Mouse (Mus musculus): ENCODE results near the gene Tubd1. TPM values are rescaled to one million over a fixed set of nuclear protein-coding genes. Genes with fewer than 3 reads are reported as not detected.
"Not testable (repeated sequence)": the region's sequence is repeated elsewhere in the genome, so short reads cannot be mapped to it uniquely, and the experiment has no call there.

Gene Tubd1
- polyA plus RNA-seq (2015; fragmentation: Nextera tagmentation; extraction: Ambion mirVana) = 6.4 and 7.8 TPM in 2 replicates

DNA sequence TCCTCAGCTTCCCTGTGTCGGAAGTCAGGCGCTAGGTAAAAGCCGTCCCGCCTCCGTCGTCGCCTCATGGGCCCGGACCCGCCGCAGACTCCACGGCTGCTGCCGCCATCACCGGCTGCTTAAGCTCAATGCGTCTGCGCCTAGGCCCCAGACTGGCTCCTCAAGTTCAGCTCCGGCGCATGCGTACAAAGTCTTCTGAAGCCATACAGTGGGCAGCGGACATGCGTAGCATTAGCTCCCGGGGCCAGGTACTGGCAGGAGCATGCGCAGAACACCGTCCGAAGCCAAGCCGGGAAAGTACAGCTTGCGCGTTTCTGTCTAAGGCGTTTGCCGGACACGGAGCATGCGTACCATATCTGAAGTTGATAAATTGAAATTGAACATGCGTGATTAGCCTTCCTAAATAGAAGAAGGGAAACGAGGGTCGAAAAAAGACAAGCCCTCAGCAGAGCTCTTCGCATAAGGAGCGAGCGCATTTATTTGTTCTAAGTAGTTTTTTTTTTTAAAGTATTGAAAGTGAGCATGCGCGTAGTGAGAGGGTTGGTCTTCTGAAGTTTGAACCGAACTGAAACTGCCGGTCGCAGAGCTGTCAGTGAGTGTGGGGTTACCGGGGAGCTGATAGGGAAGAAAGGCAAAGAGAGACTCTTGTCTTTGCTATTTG, at the start of gene Tubd1, which contains the start of gene Rps6kb1:
TSS of gene Tubd1 (plus strand) at position 353 of the 661 bp plus-strand sequence.
TSS of gene Rps6kb1 (minus strand) at position 167 of the 661 bp plus-strand sequence.
- peak; percentile 98 for ATAC-seq (ENCODE audit: low FRiP score, low read depth)
- no peaks in the 10 kb centered on the region for H3K9me3 ChIP-seq
- peak within 1 kb of the TSS; percentile 89 for H3K27ac ChIP-seq (replicated peaks)
- peaks cover 3% of the 10 kb centered on the region for H3K36me3 ChIP-seq
- H3K27me3 ChIP-seq = no peaks in the 10 kb centered on the region
- peak within 1 kb of the TSS; percentile 74 for H3K9ac ChIP-seq
- WGBS = under 1% methylated on average over 43 of the region's 43 CpGs
- H3K4me3 ChIP-seq = peak within 1 kb of the TSS; percentile 65
- H3K4me1 ChIP-seq (replicated peaks) = peaks cover 31% of the 10 kb centered on the region
- peak within 1 kb of the TSS; percentile 78 for H3K4me2 ChIP-seq

DNA sequence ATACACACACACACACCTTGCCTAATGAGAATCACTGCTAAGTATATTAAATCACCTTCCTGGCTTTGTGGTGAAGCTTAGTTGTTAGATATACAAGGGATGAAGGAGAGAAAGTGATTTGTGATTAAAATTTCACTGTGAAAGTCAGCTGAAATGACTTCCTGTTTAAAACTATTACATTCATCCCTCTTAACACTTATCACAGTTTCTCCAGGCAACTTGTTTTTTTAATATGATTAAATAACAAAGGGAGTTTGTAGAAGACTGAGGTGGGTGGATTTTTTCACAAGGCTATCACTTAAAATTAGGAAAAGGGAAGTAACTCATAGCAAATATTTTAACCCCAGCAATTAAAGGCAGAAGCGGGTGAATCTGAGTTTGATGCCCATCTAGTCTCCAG, 47.4 kb upstream of the Tubd1 start:
- Histone ChIP-seq H3K36me3 (peaks cover 33% of the 10 kb centered on the region), H3K27me3 (no peaks in the 10 kb centered on the region), H3K4me1 (replicated peaks) (no peaks in the 10 kb centered on the region), H3K27ac (replicated peaks) (no peak overlapping the region), H3K4me3 (no peak overlapping the region), H3K4me2 (no peak overlapping the region), H3K9ac (no peak overlapping the region), H3K9me3 (no peaks in the 10 kb centered on the region)
- 95% methylated on average over 1 of the region's 1 CpGs for WGBS
- no peak for ATAC-seq (ENCODE audit: low FRiP score, low read depth)

DNA sequence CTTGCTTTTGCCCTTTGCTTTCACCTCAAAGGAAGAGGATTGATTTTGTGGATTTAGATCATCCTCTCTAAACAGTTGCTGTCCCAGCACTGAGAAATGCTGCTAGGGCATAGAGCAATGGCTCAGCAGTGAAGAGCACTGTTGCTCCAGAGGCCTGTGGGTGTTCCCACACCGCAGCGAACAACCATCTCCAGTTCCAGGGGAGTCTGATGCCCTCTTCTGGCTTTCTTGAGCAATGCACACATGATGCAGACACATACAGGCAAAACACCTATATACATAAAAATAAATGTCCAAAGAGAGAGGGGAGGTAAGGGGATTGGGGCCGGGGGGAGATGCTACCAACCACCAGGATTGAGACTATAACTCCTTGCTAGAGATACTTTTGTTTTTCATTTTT, 46.9 kb upstream of the Tubd1 start:
- no peaks in the 10 kb centered on the region for H3K4me1 ChIP-seq (replicated peaks)
- WGBS = 74% methylated on average over 3 of the region's 3 CpGs
- H3K4me2 ChIP-seq = no peak overlapping the region
- H3K36me3 ChIP-seq = peaks cover 38% of the 10 kb centered on the region
- H3K27me3 ChIP-seq = no peaks in the 10 kb centered on the region
- H3K9me3 ChIP-seq = no peaks in the 10 kb centered on the region
- no peak overlapping the region for H3K9ac ChIP-seq
- H3K27ac ChIP-seq (replicated peaks) = no peak overlapping the region
- H3K4me3 ChIP-seq = no peak overlapping the region
- ATAC-seq (ENCODE audit: low FRiP score, low read depth) = no peak

DNA sequence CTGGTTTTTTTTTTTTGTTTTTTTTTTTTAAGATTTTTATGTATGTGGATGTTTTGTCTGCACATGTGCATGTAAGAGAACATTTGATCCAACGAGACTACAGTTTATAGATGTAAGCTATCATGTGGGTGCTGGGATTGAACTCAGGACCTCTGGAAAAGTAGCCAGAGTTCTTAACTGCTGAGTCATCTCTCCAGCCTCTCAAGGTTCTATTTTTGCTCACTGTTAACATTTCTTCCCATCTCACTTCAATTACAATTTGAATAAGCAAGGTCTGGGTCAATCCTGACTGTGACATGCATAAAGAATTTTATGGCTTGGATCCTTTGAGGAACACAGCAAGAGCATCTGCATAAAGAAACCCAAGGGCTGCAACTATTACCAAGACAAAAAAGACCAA, 44.0 kb upstream of the Tubd1 start:
- Histone ChIP-seq H3K27ac (replicated peaks) (no peak overlapping the region), H3K4me3 (no peak overlapping the region), H3K36me3 (peaks cover 54% of the 10 kb centered on the region), H3K9ac (no peak overlapping the region), H3K4me2 (no peak overlapping the region), H3K9me3 (no peaks in the 10 kb centered on the region), H3K4me1 (replicated peaks) (no peaks in the 10 kb centered on the region), H3K27me3 (no peaks in the 10 kb centered on the region)
- ATAC-seq (ENCODE audit: low FRiP score, low read depth) = no peak
- WGBS = 63% methylated on average over 1 of the region's 1 CpGs

DNA sequence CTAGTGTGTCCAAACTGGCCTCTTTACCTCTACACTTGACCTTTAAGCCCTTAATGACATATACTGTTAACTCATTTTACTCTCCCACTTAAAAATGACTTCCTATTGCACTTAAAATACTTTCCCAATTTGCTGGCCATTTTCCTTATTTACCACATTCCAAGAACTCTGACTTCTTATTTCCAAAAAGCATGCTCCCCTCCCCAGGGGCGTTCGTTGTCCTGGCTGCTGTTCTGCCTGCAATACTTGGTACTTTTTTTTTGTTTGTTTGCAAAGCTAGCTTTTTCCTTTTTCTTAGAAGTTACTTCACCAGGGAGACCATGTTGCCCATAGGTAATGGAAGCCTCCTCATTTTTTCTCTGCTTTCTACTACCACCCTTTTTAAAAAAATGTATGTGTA, 41.7 kb upstream of the Tubd1 start:
- H3K27ac ChIP-seq (replicated peaks) = no peak overlapping the region
- H3K4me2 ChIP-seq = no peak overlapping the region
- no peak overlapping the region for H3K9ac ChIP-seq
- no peaks in the 10 kb centered on the region for H3K27me3 ChIP-seq
- peaks cover 61% of the 10 kb centered on the region for H3K36me3 ChIP-seq
- no peak for ATAC-seq (ENCODE audit: low FRiP score, low read depth)
- no peak overlapping the region for H3K4me3 ChIP-seq
- H3K9me3 ChIP-seq = no peaks in the 10 kb centered on the region
- no peaks in the 10 kb centered on the region for H3K4me1 ChIP-seq (replicated peaks)
- 100% methylated on average over 2 of the region's 2 CpGs for WGBS

DNA sequence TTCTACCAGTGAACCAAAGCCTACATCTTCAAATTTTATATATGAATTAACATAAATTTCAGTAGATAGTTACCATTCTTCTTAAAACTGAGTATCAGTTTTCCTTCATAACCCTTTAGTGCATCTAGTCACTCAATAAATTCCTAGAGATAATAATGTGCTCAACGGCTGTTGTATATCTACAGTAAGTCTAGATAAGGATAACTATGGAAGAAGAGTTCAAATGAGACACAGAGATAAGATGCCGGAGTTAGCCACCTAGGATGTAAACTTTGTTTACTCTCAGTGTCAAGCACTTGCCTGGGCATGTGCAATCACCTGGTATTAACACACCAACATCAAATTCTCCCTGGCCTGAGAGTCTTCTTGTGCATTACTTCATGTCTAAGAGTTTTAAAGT, 37.5 kb upstream of the Tubd1 start:
- Histone ChIP-seq H3K4me1 (replicated peaks) (no peaks in the 10 kb centered on the region), H3K36me3 (peaks cover 81% of the 10 kb centered on the region), H3K27me3 (no peaks in the 10 kb centered on the region), H3K9me3 (no peaks in the 10 kb centered on the region), H3K4me2 (no peak overlapping the region), H3K4me3 (no peak overlapping the region), H3K9ac (no peak overlapping the region), H3K27ac (replicated peaks) (no peak overlapping the region)
- ATAC-seq (ENCODE audit: low FRiP score, low read depth) = no peak
- WGBS = 94% methylated on average over 2 of the region's 2 CpGs

DNA sequence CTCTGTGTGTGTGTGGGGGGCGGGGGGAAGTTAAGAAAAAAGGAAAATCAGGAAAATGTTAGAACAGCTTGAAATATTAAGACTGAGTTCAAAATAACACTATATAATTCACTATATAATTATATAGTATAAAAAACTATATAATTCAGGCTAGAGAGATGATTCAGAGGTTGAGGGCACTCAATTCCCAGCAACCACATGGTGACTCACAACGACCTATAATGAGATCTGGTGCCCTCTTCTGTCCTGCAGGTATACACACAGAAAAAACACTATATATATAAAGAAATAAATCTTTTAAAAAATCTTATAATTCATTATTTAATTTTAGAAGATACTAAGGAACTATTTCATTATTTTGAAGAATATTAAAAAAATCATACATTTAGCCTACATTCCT, 36.8 kb upstream of the Tubd1 start:
- no peaks in the 10 kb centered on the region for H3K27me3 ChIP-seq
- ATAC-seq (ENCODE audit: low FRiP score, low read depth) = no peak
- no peak overlapping the region for H3K9ac ChIP-seq
- H3K4me1 ChIP-seq (replicated peaks) = no peaks in the 10 kb centered on the region
- no peaks in the 10 kb centered on the region for H3K9me3 ChIP-seq
- WGBS = 89% methylated on average over 2 of the region's 2 CpGs
- H3K36me3 ChIP-seq = peaks cover 79% of the 10 kb centered on the region
- no peak overlapping the region for H3K4me2 ChIP-seq
- no peak overlapping the region for H3K4me3 ChIP-seq
- no peak overlapping the region for H3K27ac ChIP-seq (replicated peaks)

DNA sequence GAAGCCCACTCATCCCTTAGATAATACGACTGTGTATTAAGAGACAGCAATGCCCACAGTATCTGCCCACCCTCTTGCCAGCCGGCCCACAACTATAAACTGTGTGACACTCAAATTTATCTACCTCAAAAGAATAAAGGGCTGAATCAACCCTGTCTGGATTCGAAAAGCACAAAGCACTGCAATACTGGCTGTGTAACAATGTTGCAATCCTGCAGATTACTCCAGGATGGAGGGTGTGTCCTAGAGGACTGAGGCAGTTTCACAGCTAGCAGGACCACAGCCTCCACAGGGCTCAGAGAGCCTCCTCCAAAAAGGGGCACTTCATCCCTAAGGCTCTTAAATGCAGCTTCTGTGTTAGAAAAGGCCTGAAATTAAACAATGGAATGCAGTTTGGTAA, 28.2 kb upstream of the Tubd1 start:
- H3K27me3 ChIP-seq = no peaks in the 10 kb centered on the region
- H3K4me2 ChIP-seq = no peak overlapping the region
- ATAC-seq (ENCODE audit: low FRiP score, low read depth) = no peak
- no peaks in the 10 kb centered on the region for H3K4me1 ChIP-seq (replicated peaks)
- 87% methylated on average over 3 of the region's 3 CpGs for WGBS
- no peak overlapping the region for H3K4me3 ChIP-seq
- no peaks in the 10 kb centered on the region for H3K9me3 ChIP-seq
- H3K27ac ChIP-seq (replicated peaks) = no peak overlapping the region
- H3K9ac ChIP-seq = no peak overlapping the region
- peaks cover 71% of the 10 kb centered on the region for H3K36me3 ChIP-seq

DNA sequence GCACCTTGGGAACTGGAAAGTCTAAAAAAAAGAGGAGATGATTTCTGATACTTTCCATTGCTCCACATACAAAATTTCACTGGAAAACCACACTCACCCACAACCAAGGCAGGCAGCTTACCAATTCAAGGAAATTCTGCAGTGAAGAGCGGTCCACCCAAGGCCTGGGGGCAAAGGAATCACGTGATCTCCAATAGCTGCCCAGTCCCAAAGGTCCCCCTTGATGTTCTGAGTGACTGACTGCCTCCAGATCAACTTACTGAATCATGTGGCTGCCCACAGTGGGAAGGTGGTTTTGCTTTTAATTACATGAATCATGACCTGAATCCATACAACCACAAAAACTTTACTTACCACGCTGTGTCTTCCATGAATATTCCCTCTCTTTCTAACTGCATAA, 27.6 kb upstream of the Tubd1 start:
- no peak overlapping the region for H3K27ac ChIP-seq (replicated peaks)
- H3K9me3 ChIP-seq = no peaks in the 10 kb centered on the region
- H3K27me3 ChIP-seq = no peaks in the 10 kb centered on the region
- peaks cover 69% of the 10 kb centered on the region for H3K36me3 ChIP-seq
- 92% methylated on average over 3 of the region's 3 CpGs for WGBS
- no peaks in the 10 kb centered on the region for H3K4me1 ChIP-seq (replicated peaks)
- H3K4me2 ChIP-seq = no peak overlapping the region
- no peak overlapping the region for H3K9ac ChIP-seq
- H3K4me3 ChIP-seq = no peak overlapping the region
- no peak for ATAC-seq (ENCODE audit: low FRiP score, low read depth)

DNA sequence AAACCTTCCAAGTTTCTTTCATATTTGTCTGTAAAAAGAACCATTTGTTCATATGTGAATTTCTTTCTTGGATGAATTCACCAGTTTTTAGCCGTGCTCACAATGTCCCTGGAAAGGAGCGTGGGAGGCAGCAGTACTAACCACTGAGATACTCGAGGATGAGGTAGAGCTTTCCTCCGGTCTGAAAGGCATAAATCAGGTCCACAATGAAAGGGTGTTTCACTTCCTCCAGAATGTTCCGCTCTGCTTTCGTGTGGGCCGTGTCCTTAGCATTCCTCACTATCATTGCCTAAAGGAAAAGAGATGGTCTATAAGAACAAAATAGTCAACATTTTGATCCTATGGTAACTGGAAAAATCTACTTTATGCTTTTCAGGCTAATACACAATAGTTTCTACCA, 25.0 kb upstream of the Tubd1 start:
- Histone ChIP-seq H3K4me1 (replicated peaks) (no peaks in the 10 kb centered on the region), H3K4me3 (no peak overlapping the region), H3K9ac (no peak overlapping the region), H3K9me3 (no peaks in the 10 kb centered on the region), H3K27me3 (no peaks in the 10 kb centered on the region), H3K27ac (replicated peaks) (no peak overlapping the region), H3K4me2 (no peak overlapping the region), H3K36me3 (peaks cover 71% of the 10 kb centered on the region)
- ATAC-seq (ENCODE audit: low FRiP score, low read depth) = no peak
- WGBS = 89% methylated on average over 7 of the region's 7 CpGs

DNA sequence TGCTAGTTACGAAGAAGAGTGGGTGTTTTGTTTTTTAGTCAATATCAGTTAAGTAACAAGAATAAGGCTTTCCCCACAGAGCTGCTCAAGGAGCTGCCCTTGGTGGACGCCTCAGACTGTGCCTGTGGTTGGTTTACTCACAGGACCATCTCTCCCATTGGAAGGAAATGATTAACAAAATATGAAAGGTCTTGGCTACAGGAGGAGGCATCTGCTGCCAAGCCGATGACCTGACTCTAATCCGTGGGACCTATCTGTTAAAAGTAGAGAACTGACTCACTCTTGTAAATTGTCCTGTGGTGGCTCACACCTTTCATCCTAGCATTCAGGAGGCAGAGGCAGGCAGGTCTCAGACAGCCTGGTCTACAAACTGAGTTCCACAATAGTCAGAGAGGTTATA, 17.3 kb upstream of the Tubd1 start:
- H3K9ac ChIP-seq = no peak overlapping the region
- peaks cover 56% of the 10 kb centered on the region for H3K36me3 ChIP-seq
- H3K4me2 ChIP-seq = no peak overlapping the region
- no peaks in the 10 kb centered on the region for H3K4me1 ChIP-seq (replicated peaks)
- ATAC-seq (ENCODE audit: low FRiP score, low read depth) = no peak
- no peak overlapping the region for H3K27ac ChIP-seq (replicated peaks)
- 93% methylated on average over 4 of the region's 4 CpGs for WGBS
- H3K27me3 ChIP-seq = no peaks in the 10 kb centered on the region
- no peak overlapping the region for H3K4me3 ChIP-seq
- H3K9me3 ChIP-seq = no peaks in the 10 kb centered on the region

DNA sequence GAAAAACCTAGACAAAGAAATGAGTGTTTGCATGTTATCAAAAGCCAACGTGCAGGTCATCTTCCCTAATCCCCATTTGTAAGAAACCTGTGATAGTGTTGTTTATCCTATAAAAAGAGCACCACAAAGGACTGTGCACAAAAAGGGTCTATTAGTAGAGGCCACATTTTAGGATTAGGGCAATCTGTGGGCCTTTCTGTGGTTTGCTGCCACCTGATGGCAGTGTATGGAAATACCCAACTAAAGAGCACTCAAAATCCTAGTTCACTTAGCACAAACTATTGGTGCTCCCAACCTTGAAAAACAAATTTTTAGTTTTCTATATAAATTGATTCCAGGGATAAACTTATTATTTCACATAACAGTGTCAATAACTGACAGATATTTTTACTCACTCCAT, 12.0 kb upstream of the Tubd1 start:
- Histone ChIP-seq H3K4me2 (no peak overlapping the region), H3K4me1 (replicated peaks) (no peaks in the 10 kb centered on the region), H3K9me3 (no peaks in the 10 kb centered on the region), H3K27me3 (no peaks in the 10 kb centered on the region), H3K4me3 (no peak overlapping the region), H3K36me3 (peaks cover 27% of the 10 kb centered on the region), H3K27ac (replicated peaks) (no peak overlapping the region), H3K9ac (no peak overlapping the region)
- 71% methylated on average over 1 of the region's 1 CpGs for WGBS
- ATAC-seq (ENCODE audit: low FRiP score, low read depth) = no peak

DNA sequence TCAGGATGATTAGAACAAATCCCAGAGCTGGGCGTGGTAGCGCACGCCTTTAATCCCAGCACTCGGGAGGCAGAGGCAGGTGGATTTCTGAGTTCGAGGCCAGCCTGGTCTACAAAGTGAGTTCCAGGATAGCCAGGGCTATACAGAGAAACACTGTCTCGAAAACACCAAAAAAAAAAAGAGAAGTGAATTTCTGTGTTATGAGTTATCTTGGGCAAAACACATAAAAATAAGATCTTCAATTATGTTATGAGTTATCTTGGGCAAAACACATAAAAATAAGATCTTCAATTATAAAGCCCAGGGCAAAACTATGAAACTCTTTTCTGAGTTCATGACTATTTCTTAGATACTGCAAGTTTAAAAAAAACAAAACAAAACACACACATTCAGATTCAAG, 11.5 kb upstream of the Tubd1 start:
- WGBS = 89% methylated on average over 6 of the region's 6 CpGs
- not testable (repeated sequence) for H3K9me3 ChIP-seq; ATAC-seq (ENCODE audit: low FRiP score, low read depth); H3K9ac ChIP-seq; H3K27me3 ChIP-seq; H3K4me2 ChIP-seq; H3K4me3 ChIP-seq; H3K27ac ChIP-seq (replicated peaks); H3K4me1 ChIP-seq (replicated peaks)
- H3K36me3 ChIP-seq = peaks cover 27% of the 10 kb centered on the region

Measured in hindbrain, embryonic 15.5 days (tissue).